Mouse (Mus musculus): ENCODE data around the gene C130074G19Rik. TPM values are rescaled to one million over a fixed set of nuclear protein-coding genes. Genes with fewer than 3 reads are reported as not detected.

C130074G19Rik gene
- not detected for total RNA-seq (2023)

DNA sequence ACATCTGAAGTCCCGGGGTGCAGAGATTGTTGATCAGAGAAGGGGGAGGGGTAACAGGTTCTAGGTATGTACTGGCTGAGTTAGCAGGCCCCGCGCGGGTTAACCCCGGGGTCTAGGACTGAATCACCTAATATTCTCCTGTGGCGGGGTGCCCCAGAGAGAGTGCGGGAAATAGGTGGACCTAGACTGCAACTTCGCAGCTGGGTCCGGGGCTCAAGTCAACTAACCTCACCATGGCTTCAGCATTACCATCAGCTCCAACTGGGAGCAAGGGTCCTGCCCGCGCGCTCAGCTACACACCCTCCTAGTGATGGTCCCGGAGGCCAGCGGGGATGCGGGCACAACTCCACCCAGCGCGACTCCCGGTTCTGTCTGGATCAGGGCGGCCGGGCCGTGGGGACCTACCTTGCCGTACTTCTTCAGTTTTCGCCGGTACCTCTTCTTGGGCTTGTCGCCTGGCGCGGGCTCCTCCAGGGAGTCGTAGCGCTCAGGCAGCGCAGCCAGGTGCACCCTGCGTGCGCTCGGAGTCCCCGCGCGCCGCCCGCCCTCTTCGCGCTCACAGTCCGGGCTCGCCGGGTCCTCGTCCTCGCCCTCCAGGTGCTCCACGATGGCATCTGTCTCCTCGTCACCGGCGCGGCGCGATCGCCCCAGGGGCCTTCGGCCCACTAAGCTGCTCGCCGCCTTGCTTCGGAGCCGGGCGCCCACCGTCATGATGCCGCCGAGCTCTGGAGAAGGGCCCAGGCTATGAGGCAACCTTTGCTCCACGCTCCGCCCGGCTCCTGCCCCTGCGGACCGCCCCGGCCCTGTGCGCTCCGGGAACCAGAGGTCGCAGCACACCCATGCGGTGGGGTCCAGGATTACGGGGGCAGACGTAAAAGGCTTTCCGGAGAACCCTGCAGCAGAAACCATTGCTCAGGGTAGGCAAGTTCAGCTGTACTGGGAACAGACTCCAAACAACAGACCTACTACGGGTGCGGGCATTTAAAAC is at the start of gene C130074G19Rik:
Gene C130074G19Rik, minus strand, starts transcription at position 938 of the 988 bp plus-strand sequence.

DNA sequence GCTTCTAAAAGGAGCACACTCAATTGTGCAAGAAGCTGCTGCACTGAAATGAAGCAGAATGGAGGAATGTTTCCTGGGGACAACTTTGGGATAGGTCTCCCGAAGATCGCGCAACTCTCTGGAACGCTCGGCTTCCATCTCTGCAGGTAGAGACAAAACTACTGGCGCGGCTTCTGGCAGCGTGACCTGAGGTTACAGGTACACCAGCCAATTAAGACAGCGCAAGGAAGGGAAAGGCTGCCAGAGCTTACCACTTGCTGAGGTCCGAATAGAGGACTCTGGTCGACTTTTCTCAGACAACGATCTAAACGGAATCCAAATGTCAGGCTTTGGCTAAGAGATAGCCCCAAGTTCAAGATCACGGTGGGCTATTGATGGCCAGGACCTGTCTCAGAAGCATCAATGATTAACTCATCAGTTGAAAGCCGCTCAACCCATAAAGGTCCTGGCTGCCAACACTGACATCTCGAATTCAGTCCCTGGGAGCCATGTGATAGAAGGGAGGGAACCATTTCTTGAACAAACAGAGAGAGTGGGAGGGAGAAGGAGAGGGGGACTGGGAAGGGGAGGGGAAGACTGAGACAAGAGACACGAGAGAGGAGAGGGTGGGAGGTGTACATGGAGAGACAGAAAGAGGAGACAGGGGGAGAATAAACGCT is 36.8 kb downstream of the C130074G19Rik start, which contains the start of gene Marc2:
Gene Marc2, minus strand, starts transcription at position 360 of the 659 bp plus-strand sequence.

Other genes starting within 250 kb of the C130074G19Rik start
- gene Hlx, start 150.6 kb downstream of the C130074G19Rik start, total RNA-seq (2023): 0.67 TPM
- gene Marc1, start 71.9 kb downstream of the C130074G19Rik start, total RNA-seq (2023): not detected
- 124 TPM for gene Marc2, start 36.8 kb downstream of the C130074G19Rik start, total RNA-seq (2023)
- gene Mark1, start 116.4 kb upstream of the C130074G19Rik start, total RNA-seq (2023): not detected

Measured in CD8-positive naive resting alpha-beta T cell, adult 57 days (primary cell).